Mouse (Mus musculus) liver, postnatal 0 days (tissue): ENCODE data around the gene Wipf2.

Experiments used
- CTCF ChIP-seq: sonication (generic); IDR thresholded peaks from 2 replicates; pipeline ENCODE4 v1.5.1; 2016; ENCODE audit warnings: antibody characterized with exemption, low read depth
- EP300 ChIP-seq: IDR thresholded peaks from 2 replicates; pipeline ENCODE4 v1.6.1; 2016; ENCODE audit warnings: antibody characterized with exemption, low read depth, mild to moderate bottlenecking

GRCm38 (mm10) chr11:98867293-98867692, 3.9 kb downstream of the Wipf2 start:
- TF ChIP-seq EP300 (no peak), CTCF (no peak)
